Mouse (Mus musculus): Measurements from ENCODE around the gene Slc16a13. TPM values are rescaled to one million over a fixed set of nuclear protein-coding genes. Genes with fewer than 3 reads are reported as not detected.

Gene Slc16a13
- polyA plus RNA-seq, 1 experiment from 2014 or later = 16.9 TPM

DNA sequence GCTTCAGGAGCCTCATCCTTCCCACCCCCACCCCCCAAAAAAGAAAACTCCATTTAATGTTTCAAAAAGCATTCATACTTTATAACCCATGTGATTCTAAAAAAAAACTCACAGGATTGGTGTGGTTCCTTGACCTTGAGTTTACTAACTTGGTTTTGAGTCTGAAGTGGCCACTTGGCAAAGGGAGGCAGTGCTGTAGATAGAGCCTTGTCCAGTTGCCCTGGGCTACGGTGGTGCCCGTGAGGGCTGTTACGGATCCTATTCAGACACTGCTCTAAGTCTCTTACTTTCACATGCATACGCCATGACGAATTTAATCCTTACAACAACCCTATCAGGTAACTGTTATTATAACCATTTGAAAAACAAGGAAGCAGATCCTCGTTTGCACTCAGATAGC lies 8.9 kb downstream of the Slc16a13 start:
- ATAC-seq (ENCODE audit: insufficient read depth, low FRiP score, low TSS enrichment) (no peak), DNase-seq (ENCODE audit: low spot score) (no peak)
- Histone ChIP-seq H3K4me1 (ENCODE audit: control insufficient read depth, insufficient read depth, low read length) (peaks cover 16% of the 10 kb centered on the region), H3K27me3 (ENCODE audit: control insufficient read depth, insufficient read depth, low read length) (peaks cover 47% of the 10 kb centered on the region), H3K4me2 (ENCODE audit: low read depth) (no peak overlapping the region), H3K9ac (ENCODE audit: low read length) (no peak overlapping the region), H3K9me3 (ENCODE audit: control insufficient read depth, low read length) (no peaks in the 10 kb centered on the region), H3K36me3 (ENCODE audit: control insufficient read depth, insufficient read depth, low read length) (no peaks in the 10 kb centered on the region), H3K4me3 (ENCODE audit: low read depth, low read length) (no peak overlapping the region), H3K27ac (ENCODE audit: low read depth, low read length) (no peak overlapping the region)
- 84% methylated on average over 6 of the region's 6 CpGs for WGBS

DNA sequence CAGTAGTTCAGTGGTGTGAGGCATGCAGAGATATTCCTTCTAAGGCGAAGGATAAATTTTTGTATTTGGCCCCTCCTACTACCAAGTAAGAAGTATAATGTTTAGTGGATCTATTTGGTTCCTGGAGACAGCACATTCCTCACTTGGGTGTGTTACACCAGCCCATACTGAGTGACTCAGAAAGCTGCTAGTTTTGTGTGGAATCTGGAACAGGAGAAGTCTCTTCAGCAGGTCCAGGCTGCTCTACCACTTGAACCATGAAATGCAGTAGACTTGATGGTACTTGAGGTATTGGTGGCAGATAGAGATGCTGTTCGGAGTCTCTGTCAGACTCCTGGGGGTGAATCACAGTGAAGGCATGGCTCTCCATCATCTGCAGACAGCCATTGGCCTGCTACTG lies 10.2 kb downstream of the Slc16a13 start:
- Histone ChIP-seq H3K36me3 (ENCODE audit: control insufficient read depth, insufficient read depth, low read length) (no peaks in the 10 kb centered on the region), H3K27me3 (ENCODE audit: control insufficient read depth, insufficient read depth, low read length) (peaks cover 36% of the 10 kb centered on the region), H3K27ac (ENCODE audit: low read depth, low read length) (no peak overlapping the region), H3K4me1 (ENCODE audit: control insufficient read depth, insufficient read depth, low read length) (peaks cover 16% of the 10 kb centered on the region), H3K4me2 (ENCODE audit: low read depth) (no peak overlapping the region), H3K9ac (ENCODE audit: low read length) (no peak overlapping the region), H3K9me3 (ENCODE audit: control insufficient read depth, low read length) (no peaks in the 10 kb centered on the region), H3K4me3 (ENCODE audit: low read depth, low read length) (no peak overlapping the region)
- DNase-seq (ENCODE audit: low spot score) (no peak), ATAC-seq (ENCODE audit: insufficient read depth, low FRiP score, low TSS enrichment) (no peak)
- 91% methylated on average over 2 of the region's 2 CpGs for WGBS

DNA sequence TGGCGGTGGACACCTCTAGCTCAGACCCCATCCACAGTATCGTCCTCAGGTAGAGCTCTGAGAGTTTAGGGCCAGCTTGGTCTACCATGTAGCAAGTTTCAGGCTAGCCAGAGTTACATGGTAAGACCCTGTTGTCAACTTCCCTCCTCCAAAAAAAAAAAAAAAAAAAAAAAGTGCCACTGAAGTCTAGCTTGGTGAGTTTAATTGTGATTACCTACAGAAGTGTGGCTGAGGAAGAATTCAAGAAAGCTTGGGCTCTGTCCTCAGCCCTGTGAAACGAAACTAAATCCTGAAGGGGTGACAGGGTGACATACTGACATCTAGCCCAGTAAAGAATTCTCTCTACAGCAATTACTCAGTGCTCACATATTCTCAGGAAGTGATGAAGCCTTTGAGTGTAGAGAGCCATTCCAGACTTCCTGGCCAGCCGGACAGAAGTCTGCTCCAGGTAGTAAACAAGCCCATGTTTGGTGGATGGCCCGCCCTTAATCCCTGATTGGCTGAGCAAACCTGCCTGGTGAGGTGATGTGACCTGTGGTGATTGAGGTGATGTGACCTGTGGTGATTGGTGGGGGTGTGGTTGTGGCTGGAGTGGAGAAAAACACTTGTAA lies 12.0 kb downstream of the Slc16a13 start:
- Histone ChIP-seq H3K9ac (ENCODE audit: low read length) (no peak overlapping the region), H3K27me3 (ENCODE audit: control insufficient read depth, insufficient read depth, low read length) (peaks cover 18% of the 10 kb centered on the region), H3K27ac (ENCODE audit: low read depth, low read length) (no peak overlapping the region), H3K36me3 (ENCODE audit: control insufficient read depth, insufficient read depth, low read length) (no peaks in the 10 kb centered on the region), H3K9me3 (ENCODE audit: control insufficient read depth, low read length) (no peaks in the 10 kb centered on the region), H3K4me3 (ENCODE audit: low read depth, low read length) (no peak overlapping the region), H3K4me2 (ENCODE audit: low read depth) (no peak overlapping the region), H3K4me1 (ENCODE audit: control insufficient read depth, insufficient read depth, low read length) (peaks cover 3% of the 10 kb centered on the region; the same call in 1 of the 2 replicates)
- WGBS = 77% methylated on average over 5 of the region's 5 CpGs
- no peak for ATAC-seq (ENCODE audit: insufficient read depth, low FRiP score, low TSS enrichment)
- no peak for DNase-seq (ENCODE audit: low spot score)

DNA sequence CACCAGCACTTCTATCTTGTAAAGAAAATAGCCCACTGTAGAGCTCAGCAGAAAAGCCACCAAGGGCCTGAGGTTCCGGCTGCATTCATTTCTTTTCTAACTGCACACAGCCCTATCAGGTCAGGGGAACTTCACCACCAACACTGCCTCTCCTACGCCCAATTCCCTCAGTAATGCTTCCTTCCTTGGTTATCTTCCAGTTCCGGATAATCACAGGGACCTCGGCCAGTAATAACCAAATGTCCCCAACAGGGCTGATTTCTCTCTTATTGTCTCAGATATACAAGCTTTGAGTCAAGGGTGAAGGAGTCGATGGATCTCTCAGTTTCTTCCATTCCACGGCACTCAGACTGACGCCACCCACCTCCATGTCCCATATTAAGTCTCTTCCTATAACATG lies 13.6 kb downstream of the Slc16a13 start:
- DNase-seq (ENCODE audit: low spot score) = no peak
- peaks cover 3% of the 10 kb centered on the region; the same call in 1 of the 2 replicates for H3K27me3 ChIP-seq (ENCODE audit: control insufficient read depth, insufficient read depth, low read length)
- H3K9me3 ChIP-seq (ENCODE audit: control insufficient read depth, low read length) = no peaks in the 10 kb centered on the region
- no peak overlapping the region for H3K4me3 ChIP-seq (ENCODE audit: low read depth, low read length)
- H3K36me3 ChIP-seq (ENCODE audit: control insufficient read depth, insufficient read depth, low read length) = no peaks in the 10 kb centered on the region
- no peak for ATAC-seq (ENCODE audit: insufficient read depth, low FRiP score, low TSS enrichment)
- H3K4me1 ChIP-seq (ENCODE audit: control insufficient read depth, insufficient read depth, low read length) = no peaks in the 10 kb centered on the region
- no peak overlapping the region for H3K4me2 ChIP-seq (ENCODE audit: low read depth)
- H3K9ac ChIP-seq (ENCODE audit: low read length) = no peak overlapping the region
- WGBS = 94% methylated on average over 7 of the region's 7 CpGs
- no peak overlapping the region for H3K27ac ChIP-seq (ENCODE audit: low read depth, low read length)

DNA sequence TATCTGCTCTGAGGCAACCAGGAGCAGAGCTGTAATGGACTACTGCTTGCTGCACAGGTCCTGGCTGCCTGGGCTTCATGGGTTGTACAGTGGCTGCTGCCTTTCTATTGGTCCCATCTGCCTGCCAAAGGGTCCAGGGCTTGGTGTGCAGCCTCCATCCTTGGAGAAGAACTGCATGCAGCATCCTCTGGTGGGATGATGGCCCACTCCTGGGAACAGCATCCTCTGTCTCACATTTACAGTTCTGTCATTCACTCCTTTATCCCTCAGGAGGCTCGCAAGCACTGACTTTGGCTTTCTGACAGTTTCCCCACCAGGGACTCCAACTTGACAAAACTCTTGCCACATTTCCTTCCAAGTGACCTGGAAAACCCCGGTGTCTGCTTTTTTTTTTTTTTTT lies 14.1 kb downstream of the Slc16a13 start:
- Histone ChIP-seq H3K9me3 (ENCODE audit: control insufficient read depth, low read length) (no peaks in the 10 kb centered on the region), H3K27ac (ENCODE audit: low read depth, low read length) (no peak overlapping the region), H3K4me2 (ENCODE audit: low read depth) (no peak overlapping the region), H3K4me3 (ENCODE audit: low read depth, low read length) (no peak overlapping the region), H3K27me3 (ENCODE audit: control insufficient read depth, insufficient read depth, low read length) (no peaks in the 10 kb centered on the region), H3K36me3 (ENCODE audit: control insufficient read depth, insufficient read depth, low read length) (no peaks in the 10 kb centered on the region), H3K4me1 (ENCODE audit: control insufficient read depth, insufficient read depth, low read length) (no peaks in the 10 kb centered on the region), H3K9ac (ENCODE audit: low read length) (no peak overlapping the region)
- ATAC-seq (ENCODE audit: insufficient read depth, low FRiP score, low TSS enrichment) (no peak), DNase-seq (ENCODE audit: low spot score) (no peak)
- WGBS = 87% methylated on average over 2 of the region's 2 CpGs

DNA sequence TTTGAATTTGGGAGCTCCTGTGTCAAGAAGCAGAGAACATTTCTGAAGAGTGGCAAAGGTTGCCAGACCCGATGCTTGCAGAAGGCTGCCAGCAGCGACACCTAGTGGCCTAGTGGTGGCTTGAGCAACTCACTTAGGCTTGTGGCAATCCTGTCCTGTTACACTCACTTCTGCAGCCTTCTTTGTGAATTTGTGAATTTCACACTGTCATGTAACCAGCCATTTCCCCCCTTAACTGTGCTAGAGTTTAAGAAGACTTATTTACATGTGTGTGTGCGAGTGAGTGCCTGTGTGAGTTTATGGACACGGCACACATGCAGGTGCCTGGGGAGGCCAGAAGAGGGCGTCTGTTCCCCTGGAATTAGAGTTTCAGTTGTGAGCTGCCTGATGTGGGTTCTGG lies 19.2 kb downstream of the Slc16a13 start:
- H3K9ac ChIP-seq (ENCODE audit: low read length) = no peak overlapping the region
- WGBS = 43% methylated on average over 5 of the region's 5 CpGs
- H3K27me3 ChIP-seq (ENCODE audit: control insufficient read depth, insufficient read depth, low read length) = no peaks in the 10 kb centered on the region
- no peak overlapping the region for H3K4me2 ChIP-seq (ENCODE audit: low read depth)
- no peaks in the 10 kb centered on the region for H3K9me3 ChIP-seq (ENCODE audit: control insufficient read depth, low read length)
- H3K36me3 ChIP-seq (ENCODE audit: control insufficient read depth, insufficient read depth, low read length) = no peaks in the 10 kb centered on the region
- DNase-seq (ENCODE audit: low spot score) (peak; percentile 84), ATAC-seq (ENCODE audit: insufficient read depth, low FRiP score, low TSS enrichment) (no peak)
- H3K27ac ChIP-seq (ENCODE audit: low read depth, low read length) = no peak overlapping the region
- no peaks in the 10 kb centered on the region for H3K4me1 ChIP-seq (ENCODE audit: control insufficient read depth, insufficient read depth, low read length)
- no peak overlapping the region for H3K4me3 ChIP-seq (ENCODE audit: low read depth, low read length)

DNA sequence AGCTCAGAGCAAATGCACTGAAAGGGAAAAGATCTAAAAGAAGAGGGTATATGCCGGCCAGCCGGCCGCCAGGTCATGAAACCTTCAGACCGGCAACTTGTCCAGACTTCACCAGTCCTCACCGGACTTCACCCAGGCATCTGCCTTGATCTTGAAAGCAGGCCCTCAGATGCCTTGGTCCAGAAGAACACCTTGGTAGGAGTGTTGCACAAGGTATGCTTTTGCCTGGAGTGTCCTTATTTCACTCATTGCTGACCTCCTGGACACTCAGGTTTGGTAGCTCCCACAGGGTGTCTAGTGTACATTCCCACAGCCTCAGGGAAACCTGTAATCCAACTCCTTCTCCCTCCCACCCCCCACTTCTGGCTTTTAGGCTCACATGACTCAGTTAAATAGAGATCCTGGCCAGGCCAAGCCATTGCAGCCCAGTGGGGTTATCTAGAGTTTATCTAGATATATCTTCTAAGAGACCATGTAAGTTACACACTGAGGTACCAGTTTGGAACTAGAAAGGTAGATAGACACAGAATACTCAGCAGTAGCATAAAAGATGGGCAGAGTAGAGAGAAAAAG lies 20.7 kb downstream of the Slc16a13 start:
- no peak for DNase-seq (ENCODE audit: low spot score)
- no peaks in the 10 kb centered on the region for H3K9me3 ChIP-seq (ENCODE audit: control insufficient read depth, low read length)
- no peak overlapping the region for H3K9ac ChIP-seq (ENCODE audit: low read length)
- no peaks in the 10 kb centered on the region for H3K4me1 ChIP-seq (ENCODE audit: control insufficient read depth, insufficient read depth, low read length)
- H3K27ac ChIP-seq (ENCODE audit: low read depth, low read length) = no peak overlapping the region
- 90% methylated on average over 5 of the region's 5 CpGs for WGBS
- H3K27me3 ChIP-seq (ENCODE audit: control insufficient read depth, insufficient read depth, low read length) = no peaks in the 10 kb centered on the region
- H3K4me3 ChIP-seq (ENCODE audit: low read depth, low read length) = no peak overlapping the region
- no peaks in the 10 kb centered on the region for H3K36me3 ChIP-seq (ENCODE audit: control insufficient read depth, insufficient read depth, low read length)
- no peak overlapping the region for H3K4me2 ChIP-seq (ENCODE audit: low read depth)
- no peak for ATAC-seq (ENCODE audit: insufficient read depth, low FRiP score, low TSS enrichment)

DNA sequence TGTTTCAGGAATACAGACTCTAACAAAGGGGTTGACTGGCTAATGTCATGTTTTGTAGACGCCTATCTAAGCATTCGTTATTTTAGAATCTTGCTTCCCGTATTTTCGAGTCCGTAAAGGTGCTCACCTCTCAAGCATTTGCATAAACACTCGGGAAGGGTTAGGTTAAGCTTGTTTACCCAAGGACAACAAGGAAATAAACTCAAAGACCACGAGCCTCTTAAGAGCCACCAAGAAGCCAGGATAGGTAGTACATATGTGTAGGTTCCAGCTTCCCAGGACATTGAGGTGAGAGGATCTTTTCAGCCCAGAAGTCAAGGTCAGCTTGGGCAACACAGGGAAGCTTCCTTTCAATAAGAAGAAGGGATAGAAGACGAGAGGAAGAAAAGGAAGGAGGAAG lies 21.8 kb downstream of the Slc16a13 start:
- Histone ChIP-seq H3K4me2 (ENCODE audit: low read depth) (no peak overlapping the region), H3K36me3 (ENCODE audit: control insufficient read depth, insufficient read depth, low read length) (no peaks in the 10 kb centered on the region), H3K9ac (ENCODE audit: low read length) (no peak overlapping the region; the same call in 1 of the 2 replicates), H3K9me3 (ENCODE audit: control insufficient read depth, low read length) (no peaks in the 10 kb centered on the region), H3K4me1 (ENCODE audit: control insufficient read depth, insufficient read depth, low read length) (no peaks in the 10 kb centered on the region), H3K27me3 (ENCODE audit: control insufficient read depth, insufficient read depth, low read length) (no peaks in the 10 kb centered on the region), H3K4me3 (ENCODE audit: low read depth, low read length) (no peak overlapping the region), H3K27ac (ENCODE audit: low read depth, low read length) (no peak overlapping the region)
- 85% methylated on average over 8 of the region's 8 CpGs for WGBS
- ATAC-seq (ENCODE audit: insufficient read depth, low FRiP score, low TSS enrichment) = no peak
- no peak for DNase-seq (ENCODE audit: low spot score)

DNA sequence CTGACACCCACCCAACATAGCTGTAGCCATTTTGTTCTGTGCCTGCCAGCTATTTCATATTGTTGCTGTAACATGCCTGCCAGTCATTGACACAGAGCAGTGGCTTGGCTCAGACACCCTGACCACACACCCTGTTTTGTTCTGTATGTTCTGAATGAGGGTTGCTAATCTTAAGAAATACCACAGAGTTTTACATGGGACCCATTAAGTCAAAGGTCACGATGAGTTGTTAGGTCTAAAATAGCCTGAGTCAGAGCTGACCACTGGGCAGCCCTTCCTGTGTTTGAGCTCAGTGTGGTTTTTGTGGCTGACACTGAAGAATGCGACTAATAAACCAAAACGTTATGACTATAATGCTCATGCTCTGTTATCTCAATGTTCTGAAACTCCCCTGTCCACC lies 22.5 kb downstream of the Slc16a13 start:
- H3K4me1 ChIP-seq (ENCODE audit: control insufficient read depth, insufficient read depth, low read length) = no peaks in the 10 kb centered on the region
- no peaks in the 10 kb centered on the region for H3K9me3 ChIP-seq (ENCODE audit: control insufficient read depth, low read length)
- H3K4me3 ChIP-seq (ENCODE audit: low read depth, low read length) = no peak overlapping the region
- H3K27me3 ChIP-seq (ENCODE audit: control insufficient read depth, insufficient read depth, low read length) = no peaks in the 10 kb centered on the region
- no peaks in the 10 kb centered on the region for H3K36me3 ChIP-seq (ENCODE audit: control insufficient read depth, insufficient read depth, low read length)
- no peak overlapping the region for H3K9ac ChIP-seq (ENCODE audit: low read length)
- no peak overlapping the region for H3K4me2 ChIP-seq (ENCODE audit: low read depth)
- no peak overlapping the region for H3K27ac ChIP-seq (ENCODE audit: low read depth, low read length)
- ATAC-seq (ENCODE audit: insufficient read depth, low FRiP score, low TSS enrichment) = no peak
- no peak for DNase-seq (ENCODE audit: low spot score)
- 85% methylated on average over 3 of the region's 3 CpGs for WGBS
